Mouse (Mus musculus): ENCODE measurements around the gene Zcchc14. TPM values are rescaled to one million over a fixed set of nuclear protein-coding genes. Genes with fewer than 3 reads are reported as not detected.

Zcchc14 gene
- total RNA-seq, 1 experiment from 2014 or later, result not detected

- ATAC-seq (replicated peaks; ENCODE audit: insufficient number of reproducible peaks, low FRiP score, low TSS enrichment, poor library complexity, severe bottlenecking), result no peak
Measured at GRCm38 (mm10) chr8:121593983-121594382, 58.7 kb downstream of the Zcchc14 start.

DNA sequence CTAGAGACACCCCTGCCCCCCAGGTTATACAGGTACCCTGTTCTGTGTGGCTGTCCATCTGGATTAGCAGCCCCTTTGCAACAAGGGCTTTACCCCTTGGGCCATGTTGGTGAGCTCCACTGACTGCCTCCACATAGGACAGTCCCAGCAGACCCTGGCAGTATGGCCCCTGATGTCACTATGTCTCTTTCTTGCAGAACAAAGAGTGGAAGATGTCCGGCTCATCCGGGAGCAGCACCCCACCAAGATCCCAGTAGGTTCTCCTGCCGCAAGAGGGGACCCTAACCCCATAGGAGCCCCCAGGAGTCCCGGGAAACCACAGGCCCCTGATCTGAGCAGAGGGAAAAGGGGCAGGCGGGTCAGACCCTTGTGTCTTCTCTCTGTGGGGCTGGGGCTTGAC, 59.4 kb downstream of the Zcchc14 start:
- no peak for ATAC-seq (replicated peaks; ENCODE audit: insufficient number of reproducible peaks, low FRiP score, low TSS enrichment, poor library complexity, severe bottlenecking)

- ATAC-seq (replicated peaks; ENCODE audit: insufficient number of reproducible peaks, low FRiP score, low TSS enrichment, poor library complexity, severe bottlenecking), result peak; percentile 28; the same call in 1 of the 2 replicates
Measured at GRCm38 (mm10) chr8:121591178-121592066, 61.3 kb downstream of the Zcchc14 start.

DNA sequence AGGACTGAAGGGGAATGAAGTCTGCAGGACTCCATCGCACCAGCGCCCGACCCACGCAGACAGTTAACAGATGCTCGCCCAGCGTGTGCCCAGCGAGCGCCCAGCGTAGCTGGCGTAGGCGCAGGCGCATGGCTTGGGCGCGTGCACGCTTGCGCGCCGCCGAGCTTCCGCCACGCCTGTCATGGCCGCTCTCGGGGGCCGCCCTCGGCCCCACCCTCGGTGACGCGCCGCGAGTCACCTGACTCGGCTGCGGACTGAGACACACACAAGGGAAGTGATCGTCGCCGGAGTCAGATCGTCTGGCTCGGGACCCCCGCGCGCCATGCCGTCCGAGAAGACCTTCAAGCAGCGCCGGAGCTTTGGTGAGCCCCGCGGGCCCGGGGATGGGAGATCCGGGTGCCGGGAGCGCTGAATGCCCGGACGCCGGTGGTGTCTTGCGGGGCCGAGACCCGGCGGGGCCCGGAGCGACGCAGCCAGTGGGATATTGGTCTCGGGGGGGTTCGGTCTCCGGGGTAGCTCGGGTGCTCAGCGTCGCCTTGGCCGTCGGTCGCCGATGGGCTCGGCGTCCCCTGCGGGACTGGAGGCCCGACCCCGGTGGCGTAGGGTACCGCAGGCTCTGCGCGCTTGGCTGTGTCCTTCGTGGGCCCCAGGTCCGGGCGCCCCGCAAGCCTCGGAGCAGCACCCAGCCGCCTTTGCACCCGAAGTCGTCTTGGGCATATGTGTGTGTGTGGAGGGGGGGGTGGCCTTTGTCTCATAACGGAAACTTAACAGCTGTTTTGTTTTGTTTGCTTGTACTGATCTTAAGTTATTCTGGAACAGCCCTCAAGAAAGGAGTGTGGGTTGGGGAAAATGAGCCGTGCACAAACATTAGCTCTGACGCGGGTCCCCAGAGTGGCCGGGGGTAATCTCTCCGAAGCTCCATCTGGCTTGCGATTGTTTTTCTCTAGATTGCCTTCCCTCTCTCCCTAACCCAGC, 62.2 kb downstream of the Zcchc14 start, which contains the start of gene Map1lc3b:
Gene Map1lc3b (plus strand): TSS at position 159 of the 975 bp plus-strand sequence.
- peak; percentile 68 for ATAC-seq (replicated peaks; ENCODE audit: insufficient number of reproducible peaks, low FRiP score, low TSS enrichment, poor library complexity, severe bottlenecking)

- no peak for ATAC-seq (replicated peaks; ENCODE audit: insufficient number of reproducible peaks, low FRiP score, low TSS enrichment, poor library complexity, severe bottlenecking)
Measured at GRCm38 (mm10) chr8:121589205-121589726, 63.4 kb downstream of the Zcchc14 start.

DNA sequence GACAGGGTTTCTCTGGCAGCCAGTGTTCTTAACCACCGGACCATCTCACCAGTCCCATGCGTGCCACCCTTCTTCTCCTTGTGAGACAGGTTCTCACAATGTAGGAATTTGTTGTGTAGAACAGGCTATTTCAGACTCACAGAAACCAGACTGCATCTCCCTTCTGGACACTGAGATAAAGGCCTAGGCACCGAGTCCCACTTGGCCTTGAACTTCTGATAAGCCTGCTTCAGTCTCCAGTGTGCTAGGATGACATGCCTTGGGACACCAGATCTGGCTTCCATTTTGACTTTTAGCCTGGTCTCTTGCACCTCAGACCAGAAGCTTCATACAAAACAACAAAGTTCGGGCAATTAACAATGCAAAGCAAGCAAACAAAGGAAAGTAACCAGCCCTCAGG, 64.0 kb downstream of the Zcchc14 start:
- no peak for ATAC-seq (replicated peaks; ENCODE audit: insufficient number of reproducible peaks, low FRiP score, low TSS enrichment, poor library complexity, severe bottlenecking)

GRCm38 (mm10) chr8:121585159-121585825, 67.4 kb downstream of the Zcchc14 start:
- ATAC-seq (replicated peaks; ENCODE audit: insufficient number of reproducible peaks, low FRiP score, low TSS enrichment, poor library complexity, severe bottlenecking), result peak; percentile 89

GRCm38 (mm10) chr8:121584730-121585129, 68.0 kb downstream of the Zcchc14 start:
- no peak for ATAC-seq (replicated peaks; ENCODE audit: insufficient number of reproducible peaks, low FRiP score, low TSS enrichment, poor library complexity, severe bottlenecking)

GRCm38 (mm10) chr8:121583653-121584052, 69.0 kb downstream of the Zcchc14 start:
- ATAC-seq (replicated peaks; ENCODE audit: insufficient number of reproducible peaks, low FRiP score, low TSS enrichment, poor library complexity, severe bottlenecking), result no peak

DNA sequence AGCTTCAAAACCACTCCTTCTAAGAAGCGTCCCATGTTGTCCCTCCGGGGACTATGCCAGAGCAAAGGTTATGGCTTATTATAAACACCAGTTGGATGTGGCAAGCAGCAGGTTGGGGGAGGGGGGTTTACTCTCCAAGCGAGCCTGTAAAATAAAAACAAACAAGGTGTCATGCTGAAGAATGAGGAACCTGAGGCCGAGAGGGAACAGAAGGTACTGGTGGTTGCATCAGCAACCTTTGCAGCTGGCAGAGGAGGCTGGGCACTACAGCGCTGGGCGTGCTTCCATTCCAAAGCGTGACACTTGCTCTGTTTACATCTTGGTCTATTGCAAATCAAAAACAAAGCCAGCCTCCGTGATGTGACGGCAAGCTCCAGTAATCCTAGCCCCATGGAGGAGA, 72.2 kb downstream of the Zcchc14 start:
- ATAC-seq (replicated peaks; ENCODE audit: insufficient number of reproducible peaks, low FRiP score, low TSS enrichment, poor library complexity, severe bottlenecking), result peak; percentile 66

DNA sequence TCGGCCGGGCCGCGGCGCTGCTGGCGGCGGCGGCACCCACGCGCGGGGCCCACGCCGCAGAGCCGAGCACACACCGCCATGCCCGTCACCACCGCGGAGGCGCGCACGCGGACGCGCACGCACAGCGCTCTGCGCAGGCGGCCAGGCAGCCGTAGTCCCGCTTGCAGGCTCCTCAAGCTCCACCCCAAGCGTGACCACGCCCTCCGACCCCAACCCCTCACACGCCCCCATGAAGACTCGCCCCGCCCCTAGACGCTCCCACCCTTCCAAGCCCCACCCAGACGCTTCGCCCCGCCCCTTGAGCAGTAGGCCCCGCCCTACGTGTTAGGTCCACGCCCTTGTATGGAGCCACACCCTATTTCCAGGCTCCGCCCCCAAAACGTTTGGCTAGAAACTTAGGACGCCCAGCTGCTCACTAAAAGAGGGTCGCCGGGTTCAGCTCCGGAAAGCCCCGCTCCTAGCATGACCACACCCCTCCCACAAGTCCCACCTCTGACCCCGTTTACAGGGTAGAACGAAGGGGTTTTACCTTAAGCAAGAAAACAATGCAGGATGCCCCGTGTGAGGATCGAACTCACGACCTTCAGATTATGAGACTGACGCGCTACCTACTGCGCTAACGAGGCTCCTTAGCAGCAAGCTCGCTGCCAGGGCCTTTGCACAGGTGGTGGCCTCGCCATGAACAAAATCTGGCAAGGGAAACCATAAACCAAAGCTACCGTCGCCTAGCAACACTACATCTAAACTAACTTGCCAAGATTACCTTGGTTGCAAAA, 73.8 kb downstream of the Zcchc14 start, which contains the start of gene Fbxo31:
Gene Fbxo31 (minus strand): TSS at position 131 of the 776 bp plus-strand sequence.
- peak; percentile 49 for ATAC-seq (replicated peaks; ENCODE audit: insufficient number of reproducible peaks, low FRiP score, low TSS enrichment, poor library complexity, severe bottlenecking)

- no peak for ATAC-seq (replicated peaks; ENCODE audit: insufficient number of reproducible peaks, low FRiP score, low TSS enrichment, poor library complexity, severe bottlenecking)
Measured at GRCm38 (mm10) chr8:121577751-121578675, 74.7 kb downstream of the Zcchc14 start.

DNA sequence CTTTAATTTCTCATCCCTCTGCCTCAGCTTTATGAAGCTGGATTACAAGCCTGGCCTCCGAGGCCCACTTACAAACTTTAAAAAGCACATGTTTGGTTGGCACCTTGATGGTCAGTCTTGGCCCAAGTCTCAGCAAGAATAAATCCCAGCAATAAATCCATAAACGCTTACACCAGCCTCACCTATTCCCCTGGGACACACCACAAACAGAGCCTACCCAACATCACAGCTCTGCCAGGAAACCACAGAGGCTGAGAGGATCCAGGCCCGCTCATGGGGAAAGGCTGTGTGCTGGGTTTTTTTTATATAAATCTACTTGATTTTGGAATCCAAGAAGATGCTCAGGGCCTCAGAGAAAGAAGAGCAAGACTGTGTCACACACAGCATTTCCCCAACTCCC, 77.0 kb downstream of the Zcchc14 start:
- ATAC-seq (replicated peaks; ENCODE audit: insufficient number of reproducible peaks, low FRiP score, low TSS enrichment, poor library complexity, severe bottlenecking), result no peak

- peak; percentile 46 for ATAC-seq (replicated peaks; ENCODE audit: insufficient number of reproducible peaks, low FRiP score, low TSS enrichment, poor library complexity, severe bottlenecking)
Measured at GRCm38 (mm10) chr8:121573275-121573674, 79.4 kb downstream of the Zcchc14 start.

GRCm38 (mm10) chr8:121572121-121572520, 80.6 kb downstream of the Zcchc14 start:
- no peak for ATAC-seq (replicated peaks; ENCODE audit: insufficient number of reproducible peaks, low FRiP score, low TSS enrichment, poor library complexity, severe bottlenecking)

DNA sequence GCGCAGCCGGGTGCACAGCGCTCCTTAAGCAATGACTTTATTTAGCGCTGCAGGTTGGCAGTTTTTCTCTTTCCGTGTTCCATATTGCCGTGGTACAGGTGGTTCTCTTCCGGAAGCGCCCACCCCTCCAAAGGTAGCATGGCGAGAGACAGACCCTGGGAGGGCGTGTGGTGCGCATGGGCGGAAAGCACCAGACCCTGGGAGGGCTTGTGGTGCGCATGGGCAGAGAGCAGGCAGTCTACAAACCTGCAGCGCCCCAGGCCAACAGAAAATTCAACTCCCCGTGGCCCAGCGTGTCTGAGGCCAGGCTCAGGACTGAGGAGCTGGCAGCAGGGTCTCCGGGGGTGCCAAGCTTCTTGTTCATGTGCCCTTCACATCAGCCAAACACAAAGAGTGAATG, 81.9 kb downstream of the Zcchc14 start:
- no peak for ATAC-seq (replicated peaks; ENCODE audit: insufficient number of reproducible peaks, low FRiP score, low TSS enrichment, poor library complexity, severe bottlenecking)

- peak; percentile 48 for ATAC-seq (replicated peaks; ENCODE audit: insufficient number of reproducible peaks, low FRiP score, low TSS enrichment, poor library complexity, severe bottlenecking)
Measured at GRCm38 (mm10) chr8:121570335-121570734, 82.4 kb downstream of the Zcchc14 start.

Data from monocyte, adult 5-6 weeks (primary cell).